Mouse (Mus musculus) bone marrow, adult 2 months (tissue): ENCODE measurements around the gene Thtpa.

ENCODE experiments used
- CTCF ChIP-seq: fragments of 200-500 bp; IDR thresholded peaks from 2 replicates; pipeline ENCODE4 v1.5.1; 2011; ENCODE audit warnings: low read length, control low read depth; ENCODE audit not compliant: control insufficient read depth, insufficient read depth
- POLR2A ChIP-seq: fragments of 200-500 bp; IDR thresholded peaks from 2 replicates; pipeline ENCODE4 v1.6.1; 2011; ENCODE audit warnings: low read depth, mild to moderate bottlenecking, control low read depth, low read length, borderline replicate concordance; ENCODE audit not compliant: control insufficient read depth

DNA sequence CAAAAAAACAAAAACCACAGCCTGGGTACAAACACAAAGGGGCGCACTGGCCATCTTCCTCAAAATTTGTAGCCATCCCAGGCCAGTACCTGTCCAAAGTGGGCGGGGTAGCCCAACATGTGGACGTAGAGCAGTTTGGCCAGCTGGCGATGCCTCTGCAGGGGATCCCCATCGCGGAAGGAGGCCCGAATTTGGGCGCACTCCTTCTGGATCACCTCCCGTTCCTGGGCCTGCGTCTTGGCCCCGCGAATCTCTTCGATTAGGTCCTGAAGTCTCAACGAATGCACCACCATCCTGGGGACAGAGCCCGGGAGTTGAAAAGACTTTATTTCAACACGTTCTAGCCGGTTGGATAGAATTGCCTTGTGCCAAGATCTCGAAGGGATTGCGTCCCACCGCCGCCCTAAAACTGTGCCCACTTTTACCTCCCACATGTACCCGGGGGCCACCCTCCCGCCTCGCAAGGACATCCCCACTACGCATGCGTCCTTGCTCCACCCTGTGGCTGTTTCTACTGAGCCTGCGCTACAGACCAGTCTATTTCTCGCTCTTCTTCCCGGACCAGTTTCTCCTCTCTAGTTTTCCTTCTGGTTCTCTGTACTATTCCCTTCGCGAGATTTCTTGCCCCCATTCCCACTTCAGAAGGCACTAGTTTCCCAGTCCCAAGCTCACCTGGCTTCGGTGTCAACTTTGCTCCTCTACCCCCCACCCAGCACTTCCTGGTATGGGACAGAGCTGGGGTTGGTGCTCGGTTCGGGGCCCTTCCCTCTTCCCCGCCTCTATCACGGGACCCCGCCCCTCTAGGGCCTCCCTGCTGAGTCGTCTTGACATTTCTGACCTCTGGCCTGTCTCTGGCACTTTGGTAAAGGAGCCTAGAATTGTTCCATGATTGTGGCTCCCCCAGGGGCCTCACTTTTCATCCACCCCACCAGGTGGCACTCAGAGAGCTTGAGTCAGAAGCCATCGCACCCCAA, 11.5 kb downstream of the Thtpa start, which contains the start of gene Ap1g2:
- no peak for TF ChIP-seq CTCF
- TF ChIP-seq POLR2A: peak; percentile 39; the same call in 1 of the 2 replicates
